Mouse (Mus musculus) small intestine, adult 2 months (tissue): ENCODE data around the gene Pold3. TPM values are rescaled to one million over a fixed set of nuclear protein-coding genes. Genes with fewer than 3 reads are reported as not detected.

ENCODE experiments used
- H3K27ac ChIP-seq: fragments of 200-500 bp; 2 replicates; pipeline ENCODE4 v1.5.1; 2012; ENCODE audit warnings: low read depth, low read length, control low read depth, inconsistent platforms; ENCODE audit not compliant: insufficient read depth
- H3K27me3 ChIP-seq: fragments of 200-500 bp; 2 replicates; pipeline ENCODE4 v1.6.1; 2012; ENCODE audit warnings: mild to moderate bottlenecking, moderate library complexity, low read length, inconsistent platforms; ENCODE audit not compliant: control insufficient read depth, insufficient read depth
- H3K36me3 ChIP-seq: fragments of 200-500 bp; 2 replicates; pipeline ENCODE4 v1.6.1; 2012; ENCODE audit warnings: mild to moderate bottlenecking, low read length, control low read depth, inconsistent platforms; ENCODE audit not compliant: control insufficient read depth, insufficient read depth
- H3K4me1 ChIP-seq: fragments of 200-500 bp; 2 replicates; pipeline ENCODE4 v1.6.1; 2012; ENCODE audit warnings: low read length, inconsistent platforms, mixed read lengths; ENCODE audit not compliant: control insufficient read depth, insufficient read depth, insufficient read length
- H3K4me3 ChIP-seq: fragments of 200-500 bp; 2 replicates; pipeline ENCODE4 v1.5.1; 2012; ENCODE audit warnings: low read depth, mild to moderate bottlenecking, control low read depth, inconsistent platforms, low read length, moderate library complexity
- CTCF ChIP-seq: fragments of 200-500 bp; IDR thresholded peaks from 2 replicates; pipeline ENCODE4 v1.5.1; 2012; ENCODE audit warnings: low read depth, mild to moderate bottlenecking, control low read depth, inconsistent platforms, low read length, moderate library complexity, mixed read lengths; ENCODE audit not compliant: insufficient replicate concordance, insufficient read length; ENCODE audit errors: extremely low read depth
- POLR2A ChIP-seq: fragments of 200-500 bp; IDR thresholded peaks from 2 replicates; pipeline ENCODE4 v1.6.1; 2012; ENCODE audit warnings: low read depth, mild to moderate bottlenecking, control low read depth, inconsistent platforms, low read length, moderate library complexity
- WGBS: fragments of 180-500 bp; shearing (Covaris S2); methylation state at CpG from one replicate; pipeline ENCODE4 v1.1.7; 2018; 5-methylcytosine and 5-hydroxymethylcytosine counted together
- polyA plus RNA-seq: library from polyadenylated mRNA; depleted of rRNA; stranded (reverse); fragments of >200 nt; gene quantifications from 2 replicates; pipeline ENCODE4 v1.2.3, GENCODE M21; 2012

Pold3 gene
- polyA plus RNA-seq, 1 experiment, result 4.2 TPM

GRCm38 (mm10) chr7:100150626-100151025 lies 29.3 kb upstream of the Pold3 start:
- no peaks in the 10 kb centered on the region for H3K36me3 ChIP-seq
- H3K27ac ChIP-seq, result no peak overlapping the region
- H3K27me3 ChIP-seq, result no peaks in the 10 kb centered on the region
- peaks cover 13% of the 10 kb centered on the region; the same call in 1 of the 2 replicates for H3K4me1 ChIP-seq
- WGBS, result 89% methylated on average over 11 of the region's 11 CpGs
- no peak for TF ChIP-seq POLR2A
- TF ChIP-seq CTCF, result no peak
- H3K4me3 ChIP-seq, result no peak overlapping the region

- no peaks in the 10 kb centered on the region for H3K27me3 ChIP-seq
- TF ChIP-seq CTCF (no peak), POLR2A (no peak)
- peaks cover 13% of the 10 kb centered on the region; the same call in 1 of the 2 replicates for H3K4me1 ChIP-seq
- H3K27ac ChIP-seq, result peak overlapping the region; percentile 28; the same call in 1 of the 2 replicates
- no peak overlapping the region; the same call in 1 of the 2 replicates for H3K4me3 ChIP-seq
- no peaks in the 10 kb centered on the region for H3K36me3 ChIP-seq
- 54% methylated on average over 10 of the region's 10 CpGs for WGBS
Observed at GRCm38 (mm10) chr7:100150086-100150485, 28.7 kb upstream of the Pold3 start.

- H3K36me3 ChIP-seq, result no peaks in the 10 kb centered on the region
- no peak overlapping the region for H3K4me3 ChIP-seq
- WGBS, result 24% methylated on average over 4 of the region's 4 CpGs
- peaks cover 13% of the 10 kb centered on the region; the same call in 1 of the 2 replicates for H3K4me1 ChIP-seq
- peak overlapping the region; percentile 58; the same call in 1 of the 2 replicates for H3K27ac ChIP-seq
- no peak for TF ChIP-seq CTCF
- no peak for TF ChIP-seq POLR2A
- H3K27me3 ChIP-seq, result no peaks in the 10 kb centered on the region
Observed at GRCm38 (mm10) chr7:100148586-100148985, 27.2 kb upstream of the Pold3 start.

- 79% methylated on average over 1 of the region's 1 CpGs for WGBS
- no peaks in the 10 kb centered on the region for H3K27me3 ChIP-seq
- no peak for TF ChIP-seq CTCF
- TF ChIP-seq POLR2A, result no peak
Observed at GRCm38 (mm10) chr7:100140591-100140990, 19.2 kb upstream of the Pold3 start.

GRCm38 (mm10) chr7:100138075-100138474 lies 16.7 kb upstream of the Pold3 start:
- TF ChIP-seq CTCF (no peak), POLR2A (no peak)
- no peak overlapping the region for H3K4me3 ChIP-seq
- H3K27ac ChIP-seq, result no peak overlapping the region
- H3K4me1 ChIP-seq, result no peaks in the 10 kb centered on the region
- WGBS, result 96% methylated on average over 4 of the region's 4 CpGs
- no peaks in the 10 kb centered on the region for H3K27me3 ChIP-seq
- no peaks in the 10 kb centered on the region for H3K36me3 ChIP-seq

More at GRCm38 (mm10) chr7:100140591-100140990, 19.2 kb upstream of the Pold3 start:
- no peaks in the 10 kb centered on the region for H3K4me1 ChIP-seq
- H3K27ac ChIP-seq, result no peak overlapping the region
- H3K36me3 ChIP-seq, result no peaks in the 10 kb centered on the region
- no peak overlapping the region for H3K4me3 ChIP-seq

- no peak overlapping the region for H3K27ac ChIP-seq
- no peaks in the 10 kb centered on the region for H3K36me3 ChIP-seq
- no peak overlapping the region for H3K4me3 ChIP-seq
- H3K27me3 ChIP-seq, result no peaks in the 10 kb centered on the region
- H3K4me1 ChIP-seq, result no peaks in the 10 kb centered on the region; the same call in 1 of the 2 replicates
- 69% methylated on average over 9 of the region's 9 CpGs for WGBS
- TF ChIP-seq POLR2A (no peak), CTCF (no peak)
Observed at GRCm38 (mm10) chr7:100137038-100137437, 15.7 kb upstream of the Pold3 start.

- no peak overlapping the region for H3K4me3 ChIP-seq
- H3K4me1 ChIP-seq, result peaks cover 10% of the 10 kb centered on the region; the same call in 1 of the 2 replicates
- WGBS, result 37% methylated on average over 1 of the region's 1 CpGs
- H3K27ac ChIP-seq, result peak overlapping the region; percentile 21; the same call in 1 of the 2 replicates
- no peaks in the 10 kb centered on the region for H3K27me3 ChIP-seq
- H3K36me3 ChIP-seq, result no peaks in the 10 kb centered on the region
- TF ChIP-seq POLR2A (no peak), CTCF (no peak)
Observed at GRCm38 (mm10) chr7:100132379-100132778, 11.0 kb upstream of the Pold3 start.
